Mouse (Mus musculus): ENCODE measurements around the gene Tnfaip8l2. TPM values are rescaled to one million over a fixed set of nuclear protein-coding genes. Genes with fewer than 3 reads are reported as not detected.

Tnfaip8l2 gene
- 1.6 and 5.7 TPM in 2 replicates for polyA plus RNA-seq (2012; rRNA removed)

DNA sequence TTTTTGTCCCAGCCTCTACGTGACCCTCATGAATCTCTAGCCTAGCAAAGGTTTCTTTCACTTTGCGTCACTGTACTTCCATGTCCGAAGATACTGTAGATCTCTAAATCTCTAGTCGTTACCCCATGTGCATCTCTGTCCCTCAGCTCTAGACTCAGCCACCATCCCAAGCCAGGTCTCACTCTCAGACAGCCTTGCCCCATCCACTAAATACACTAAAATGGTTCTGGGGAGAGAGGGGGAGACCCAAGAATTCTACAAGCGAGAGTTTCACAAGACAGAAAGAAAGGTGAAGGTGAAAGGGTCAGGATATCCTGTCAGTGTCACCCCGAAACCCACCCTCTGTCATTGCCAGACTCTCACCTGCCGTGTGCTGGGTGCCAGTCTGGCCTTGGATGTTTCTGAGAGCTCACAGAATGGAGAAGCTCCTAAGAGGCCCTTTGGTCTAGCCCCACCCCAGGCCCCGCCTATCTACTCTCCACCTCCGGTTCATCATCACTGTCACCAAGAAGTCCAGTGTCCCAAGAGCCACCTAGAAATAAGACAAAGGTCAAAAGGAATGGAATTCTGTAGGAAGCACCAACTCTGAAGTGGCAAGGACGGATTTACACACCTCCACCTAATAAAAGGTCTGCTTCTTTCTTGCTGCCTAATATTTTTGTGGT, at the start of gene Tnfaip8l2:
Tnfaip8l2 (minus strand) TSS at position 409 of the 665 bp plus-strand sequence.

DNA sequence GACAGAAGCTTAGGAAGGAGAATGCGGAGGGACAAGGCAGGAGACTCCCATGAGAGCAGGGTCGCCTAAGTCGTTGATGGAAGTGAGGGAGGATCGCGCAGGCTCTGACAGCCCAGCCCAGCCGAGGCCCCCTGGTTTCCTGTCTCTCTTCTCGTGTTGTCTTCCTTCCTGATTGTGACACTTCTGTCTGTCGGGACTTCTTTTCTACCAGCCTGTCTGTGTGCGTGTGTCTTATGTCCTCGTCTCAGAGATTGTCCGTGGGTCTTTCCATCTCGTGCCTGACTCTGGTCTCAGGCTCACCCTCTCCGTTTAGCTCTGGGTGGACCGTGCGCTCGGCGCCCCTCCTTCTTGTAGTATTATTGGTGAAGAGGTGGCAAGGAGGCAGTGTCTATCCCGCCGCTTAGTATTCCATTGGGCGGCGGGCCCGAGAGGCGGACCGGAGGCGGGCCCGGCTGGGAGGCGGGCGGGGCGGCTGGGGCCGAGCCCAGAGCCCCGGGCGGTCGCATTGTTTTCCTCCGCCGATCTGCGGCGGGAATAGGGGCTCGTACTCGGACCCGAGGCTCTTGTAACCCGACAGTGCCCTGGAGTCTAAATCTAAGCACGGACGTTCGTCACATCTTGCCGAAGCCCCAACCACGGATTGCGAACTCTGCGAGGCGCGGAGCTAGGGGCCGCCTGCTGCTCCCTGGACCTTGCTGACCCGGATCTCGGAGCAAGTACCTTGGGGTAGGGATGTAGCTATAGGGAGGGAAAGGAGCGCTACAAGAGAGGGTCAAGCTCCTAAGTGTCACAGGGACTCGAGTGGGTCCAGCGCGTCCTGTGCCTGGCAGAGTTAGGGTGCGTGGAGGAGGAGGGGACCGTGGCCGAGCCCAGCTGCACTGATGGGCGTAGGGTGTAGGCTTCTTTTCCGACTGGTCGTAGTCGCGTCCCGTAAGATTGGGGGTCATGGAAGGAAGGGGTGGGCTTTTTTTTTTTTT, 18.1 kb upstream of the Tnfaip8l2 start, which contains the start of gene Sema6c:
Sema6c (plus strand) TSS at position 471 of the 977 bp plus-strand sequence.

DNA sequence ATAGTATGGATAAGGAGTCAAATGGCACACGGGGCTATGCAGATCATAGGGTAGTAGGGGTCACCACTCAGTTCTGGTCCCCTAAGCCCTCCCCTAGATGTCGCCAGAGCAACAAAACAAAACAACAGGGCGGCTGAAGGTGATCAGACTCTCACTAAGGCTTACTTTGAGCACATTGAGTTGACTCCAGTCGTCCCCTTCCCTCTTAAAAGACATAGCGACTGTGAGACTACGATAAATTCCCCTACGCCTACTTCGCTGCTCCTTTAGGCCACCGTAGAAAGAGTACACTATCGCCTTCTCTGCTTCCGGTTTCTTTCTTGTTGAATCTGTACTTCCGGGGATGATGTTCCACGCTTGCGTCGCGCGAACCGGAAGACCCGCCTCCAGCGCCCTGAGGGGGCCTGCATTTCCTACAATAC, 8.5 kb downstream of the Tnfaip8l2 start, which contains the start of the genes Scnm1 and Lysmd1:
Scnm1 (minus strand) TSS at position 332 of the 422 bp plus-strand sequence.
Lysmd1 (plus strand) TSS at position 409 of the 422 bp plus-strand sequence.

GRCm38 (mm10) chr3:95124246-95124645, 17.9 kb downstream of the Tnfaip8l2 start, which contains the start of gene Tmod4:
TSS of gene Tmod4 (plus strand) at chr3:95124476.

DNA sequence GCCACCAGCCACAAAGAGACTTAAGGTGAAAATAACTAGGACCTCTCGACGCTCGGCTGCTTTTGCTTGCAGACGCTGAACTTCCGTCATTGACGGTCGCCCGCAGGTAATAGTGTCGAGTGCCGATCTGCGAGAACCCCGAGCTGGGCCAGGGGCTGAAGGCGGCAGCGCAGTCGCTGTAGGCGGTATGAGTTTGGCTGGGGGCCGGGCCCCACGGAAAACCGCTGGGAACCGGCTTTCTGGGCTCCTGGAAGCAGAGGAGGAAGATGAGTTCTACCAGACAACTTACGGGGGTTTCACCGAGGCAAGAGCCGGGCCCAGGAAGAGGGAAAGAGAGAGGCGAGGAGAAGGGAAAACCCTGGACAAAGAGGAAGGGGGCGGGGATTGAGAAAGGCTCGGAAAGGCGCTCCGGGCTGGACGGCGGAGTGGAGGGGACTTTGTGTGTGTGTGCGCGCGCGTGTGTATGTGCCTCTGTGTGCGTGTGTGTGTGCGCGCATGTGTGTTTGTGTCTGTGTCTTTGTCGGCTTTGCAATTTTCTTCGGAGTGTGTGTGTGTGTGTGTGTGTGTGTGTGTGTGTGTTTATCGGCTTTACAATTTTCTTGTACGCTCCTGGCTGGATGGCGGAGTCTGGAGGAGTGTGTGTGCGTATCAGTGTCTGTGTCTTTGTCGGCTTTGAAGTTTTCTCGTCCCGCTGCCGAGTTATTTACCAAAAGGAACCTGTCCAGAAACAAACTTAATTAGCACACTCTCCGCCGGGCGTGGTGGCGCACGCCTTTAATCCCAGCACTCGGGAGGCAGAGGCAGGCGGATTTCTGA, 31.0 kb downstream of the Tnfaip8l2 start, which contains the start of gene Vps72:
Vps72 (plus strand) TSS at position 112 of the 816 bp plus-strand sequence.

DNA sequence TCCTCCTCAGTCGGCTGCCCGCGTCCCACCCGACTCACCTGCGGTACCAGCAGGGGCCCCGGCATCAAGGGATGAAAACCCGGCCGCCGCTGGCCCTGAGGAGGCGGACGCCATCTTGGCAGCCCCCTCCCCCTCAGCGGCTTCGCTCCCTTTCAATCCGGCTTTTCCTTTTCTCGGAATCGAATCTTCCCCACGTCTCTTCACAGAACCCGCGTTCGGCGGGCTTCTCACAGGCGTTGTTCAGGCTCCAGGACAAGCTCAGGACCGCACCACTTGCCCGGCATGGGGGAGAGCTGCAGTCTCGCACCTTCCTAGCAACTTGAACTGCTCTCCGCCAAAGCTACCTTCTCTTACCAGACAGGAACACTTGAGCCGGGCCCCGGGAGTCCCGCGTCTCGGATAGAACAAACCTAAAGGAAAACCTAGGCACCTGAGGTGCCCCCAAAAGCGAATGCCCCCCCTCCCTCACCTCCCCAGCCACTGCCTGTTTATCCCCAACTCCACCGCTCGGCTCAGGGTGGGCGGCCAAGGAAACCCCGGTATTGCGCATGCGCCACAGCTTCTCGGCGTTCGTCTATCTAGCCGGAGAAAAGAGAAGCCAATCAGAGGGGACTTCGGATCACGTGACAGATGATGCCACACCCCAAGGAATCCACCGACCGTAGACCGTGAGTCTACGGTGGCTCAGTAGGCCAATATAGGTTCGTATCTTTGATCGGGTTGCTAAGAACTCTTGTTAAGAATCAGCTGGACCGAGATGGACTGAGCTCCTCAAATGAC, 35.6 kb downstream of the Tnfaip8l2 start, which contains the start of gene Pip5k1a:
Pip5k1a (minus strand) TSS at position 593 of the 780 bp plus-strand sequence.

Other genes starting within 250 kb of the Tnfaip8l2 start
- 49.6 and 61.7 TPM in 2 replicates for gene Selenbp1, start 209.3 kb downstream of the Tnfaip8l2 start, polyA plus RNA-seq (2012; rRNA removed)
- gene Rfx5, start 188.3 kb downstream of the Tnfaip8l2 start, polyA plus RNA-seq (2012; rRNA removed), result 4.1 and 4.3 TPM in 2 replicates
- 8.6 and 9.2 TPM in 2 replicates for gene Pi4kb, start 167.6 kb downstream of the Tnfaip8l2 start, polyA plus RNA-seq (2012; rRNA removed)
- 10.5 and 12.5 TPM in 2 replicates for gene Zfp687, start 126.9 kb downstream of the Tnfaip8l2 start, polyA plus RNA-seq (2012; rRNA removed)
- gene Psmd4, start 99.7 kb downstream of the Tnfaip8l2 start, polyA plus RNA-seq (2012; rRNA removed), result 44.5 and 46.3 TPM in 2 replicates
- 6.3 and 7.3 TPM in 2 replicates for gene Pip5k1a, start 35.4 kb downstream of the Tnfaip8l2 start, polyA plus RNA-seq (2012; rRNA removed)
- 31.7 and 34.4 TPM in 2 replicates for gene Vps72, start 31.3 kb downstream of the Tnfaip8l2 start, polyA plus RNA-seq (2012; rRNA removed)
- gene Tmod4, start 17.9 kb downstream of the Tnfaip8l2 start, polyA plus RNA-seq (2012; rRNA removed), result 0.68 and 1.2 TPM in 2 replicates
- gene Scnm1, start 8.3 kb downstream of the Tnfaip8l2 start, polyA plus RNA-seq (2012; rRNA removed), result 10.4 and 15.6 TPM in 2 replicates
- gene Lysmd1, start 8.3 kb downstream of the Tnfaip8l2 start, polyA plus RNA-seq (2012; rRNA removed), result 2.4 and 2.5 TPM in 2 replicates
- 4.5 and 6.8 TPM in 2 replicates for gene Sema6c, start 18.1 kb upstream of the Tnfaip8l2 start, polyA plus RNA-seq (2012; rRNA removed)
- gene Gabpb2, start 75.6 kb upstream of the Tnfaip8l2 start, polyA plus RNA-seq (2012; rRNA removed), result 1.8 and 2.6 TPM in 2 replicates
- 33.6 and 48.9 TPM in 2 replicates for gene Cdc42se1, start 86.4 kb upstream of the Tnfaip8l2 start, polyA plus RNA-seq (2012; rRNA removed)
- gene Mllt11, start 89.8 kb upstream of the Tnfaip8l2 start, polyA plus RNA-seq (2012; rRNA removed), result 5.1 and 6.1 TPM in 2 replicates
- gene Gm128, start 99.2 kb upstream of the Tnfaip8l2 start, polyA plus RNA-seq (2012; rRNA removed), result 0.43 and 0.90 TPM in 2 replicates
- 7.9 and 8.0 TPM in 2 replicates for gene Bnipl, start 108.8 kb upstream of the Tnfaip8l2 start, polyA plus RNA-seq (2012; rRNA removed)
- 58.1 and 69.6 TPM in 2 replicates for gene Mindy1, start 139.0 kb upstream of the Tnfaip8l2 start, polyA plus RNA-seq (2012; rRNA removed)
- gene Prune1, start 139.7 kb upstream of the Tnfaip8l2 start, polyA plus RNA-seq (2012; rRNA removed), result 5.5 and 7.9 TPM in 2 replicates
- gene Anxa9, start 164.8 kb upstream of the Tnfaip8l2 start, polyA plus RNA-seq (2012; rRNA removed), result 7.4 and 10.1 TPM in 2 replicates
- 17.4 and 19.9 TPM in 2 replicates for gene Cers2, start 172.4 kb upstream of the Tnfaip8l2 start, polyA plus RNA-seq (2012; rRNA removed)
- 2.4 and 3.3 TPM in 2 replicates for gene Setdb1, start 214.8 kb upstream of the Tnfaip8l2 start, polyA plus RNA-seq (2012; rRNA removed)

Data from stomach, adult 2 months (tissue).